9 mouse cellular contexts compared by ENCODE assay signal in the genomic region with DNA sequence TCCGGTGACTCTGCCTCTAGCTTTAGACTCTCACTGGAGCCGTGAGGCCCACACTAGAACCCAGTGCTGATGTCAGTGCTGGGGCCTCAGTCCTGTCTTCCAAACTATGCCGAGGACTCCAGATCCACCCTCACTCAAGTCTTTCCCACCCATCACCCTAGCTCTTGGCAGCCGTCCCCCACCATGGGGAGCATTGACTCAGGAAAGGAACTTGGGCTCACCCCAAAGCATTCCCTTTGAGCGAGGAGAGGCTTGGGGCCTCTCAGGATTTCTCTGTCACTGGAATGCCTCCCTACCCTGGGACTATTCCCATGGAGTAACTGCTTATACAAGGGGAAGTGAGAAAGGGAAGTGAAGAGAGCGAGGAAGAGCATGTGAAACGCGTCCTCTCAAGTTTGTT. TPM values are rescaled to one million over a fixed set of nuclear protein-coding genes. Genes with fewer than 3 reads are reported as not detected.
DNase-seq lines count a peak whose midpoint lies in the region; ATAC-seq lines count a peak whose summit lies in the region.
"Had no signal": no experiment of that assay in that cellular context is flagged by ENCODE, and none has a peak within 500 bp of the region (broad histone marks: within the 10 kb centered on the region; RNA-seq: fewer than 3 reads in every experiment).

No protein-coding gene starts in this region.

- no peak overlapping the region for H3K9ac ChIP-seq in kidney, embryonic 16.5 days (replicated peaks; ENCODE audit: low read length)
- peak overlapping the region; percentile 40; the same call in 1 of the 2 replicates for H3K9ac ChIP-seq in embryonic facial prominence, embryonic 13.5 days
- H3K9ac ChIP-seq in heart, embryonic 15.5 days = no peak overlapping the region
- H3K9ac ChIP-seq in lung, embryonic 16.5 days (ENCODE audit: low read length) = 0 out of 2 replicates have a peak overlapping the region, but pooled peaks have one; percentile 21
- H3K9ac ChIP-seq in hindbrain, embryonic 11.5 days (ENCODE audit: low read depth, low read length) = no peak overlapping the region
- H3K9ac ChIP-seq: midbrain, embryonic 12.5 days had no signal

- H3K4me1 ChIP-seq in kidney, embryonic 16.5 days (ENCODE audit: insufficient read depth, low read length) = peaks cover 28% of the 10 kb centered on the region
- H3K4me1 ChIP-seq in embryonic facial prominence, embryonic 13.5 days = peaks cover 12% of the 10 kb centered on the region
- peaks cover 44% of the 10 kb centered on the region for H3K4me1 ChIP-seq in heart, embryonic 15.5 days (replicated peaks)
- peaks cover 22% of the 10 kb centered on the region for H3K4me1 ChIP-seq in lung, embryonic 16.5 days (replicated peaks; ENCODE audit: control insufficient read depth, insufficient read depth, low read length)
- no peaks in the 10 kb centered on the region for H3K4me1 ChIP-seq in hindbrain, embryonic 11.5 days (replicated peaks; ENCODE audit: control insufficient read depth, insufficient read depth, low read length)
- H3K4me1 ChIP-seq: midbrain, embryonic 12.5 days had no signal

- H3K4me3 ChIP-seq in kidney, embryonic 16.5 days (ENCODE audit: low read length) = no peak overlapping the region
- H3K4me3 ChIP-seq in embryonic facial prominence, embryonic 13.5 days = no peak overlapping the region
- no peak overlapping the region for H3K4me3 ChIP-seq in heart, embryonic 15.5 days
- H3K4me3 ChIP-seq in lung, embryonic 16.5 days (ENCODE audit: low read length) = no peak overlapping the region
- no peak overlapping the region for H3K4me3 ChIP-seq in hindbrain, embryonic 11.5 days (ENCODE audit: low read depth, low read length)
- H3K4me3 ChIP-seq: midbrain, embryonic 12.5 days had no signal

- H3K4me2 ChIP-seq in kidney, embryonic 16.5 days (replicated peaks; ENCODE audit: low read depth, low read length) = no peak overlapping the region
- no peak overlapping the region for H3K4me2 ChIP-seq in embryonic facial prominence, embryonic 13.5 days
- no peak overlapping the region for H3K4me2 ChIP-seq in heart, embryonic 15.5 days
- no peak overlapping the region for H3K4me2 ChIP-seq in lung, embryonic 16.5 days (ENCODE audit: low read depth, low read length)
- H3K4me2 ChIP-seq in hindbrain, embryonic 11.5 days (replicated peaks; ENCODE audit: low read depth, low read length) = no peak overlapping the region
- H3K4me2 ChIP-seq: midbrain, embryonic 12.5 days had no signal

- no peaks in the 10 kb centered on the region for H3K9me3 ChIP-seq in kidney, embryonic 16.5 days (ENCODE audit: low read length)
- H3K9me3 ChIP-seq in embryonic facial prominence, embryonic 13.5 days = no peaks in the 10 kb centered on the region
- H3K9me3 ChIP-seq in heart, embryonic 15.5 days (replicated peaks) = no peaks in the 10 kb centered on the region
- H3K9me3 ChIP-seq in lung, embryonic 16.5 days (ENCODE audit: control insufficient read depth, low read length) = no peaks in the 10 kb centered on the region
- H3K9me3 ChIP-seq in hindbrain, embryonic 11.5 days (ENCODE audit: control insufficient read depth, low read length) = no peaks in the 10 kb centered on the region
- H3K9me3 ChIP-seq: midbrain, embryonic 12.5 days had no signal

- no peak for DNase-seq in kidney, adult 9 months
- DNase-seq in ovary, postnatal 36 days (ENCODE audit: low spot score) = no peak
- DNase-seq in hindbrain, embryonic 11.5 days (ENCODE audit: low spot score) = no peak

- H3K36me3 ChIP-seq in kidney, embryonic 16.5 days (ENCODE audit: insufficient read depth, low read length) = peaks cover 26% of the 10 kb centered on the region
- H3K36me3 ChIP-seq in embryonic facial prominence, embryonic 13.5 days = peaks cover 80% of the 10 kb centered on the region
- H3K36me3 ChIP-seq in heart, embryonic 15.5 days = peaks cover 27% of the 10 kb centered on the region
- H3K36me3 ChIP-seq in lung, embryonic 16.5 days (ENCODE audit: control insufficient read depth, insufficient read depth, low read length) = peaks cover 23% of the 10 kb centered on the region
- H3K36me3 ChIP-seq in hindbrain, embryonic 11.5 days (ENCODE audit: control insufficient read depth, insufficient read depth, low read length) = no peaks in the 10 kb centered on the region

- no peak for ATAC-seq in kidney, embryonic 16.5 days (ENCODE audit: low FRiP score, low TSS enrichment)
- no peak for ATAC-seq in embryonic facial prominence, embryonic 13.5 days (ENCODE audit: insufficient number of reproducible peaks, insufficient read depth, low FRiP score, low TSS enrichment, low read depth)
- no peak for ATAC-seq in heart, embryonic 15.5 days (replicated peaks; ENCODE audit: insufficient number of reproducible peaks, insufficient read depth, low FRiP score, low read depth)
- ATAC-seq in lung, embryonic 16.5 days (ENCODE audit: low read depth) = peak; percentile 36; the same call in 1 of the 2 replicates
- no peak for ATAC-seq in hindbrain, embryonic 11.5 days (ENCODE audit: low FRiP score)
- ATAC-seq in frontal cortex, adult (ENCODE audit: low TSS enrichment) = no peak

- peak overlapping the region; percentile 84 for H3K27ac ChIP-seq in kidney, embryonic 16.5 days (ENCODE audit: low read length)
- H3K27ac ChIP-seq in embryonic facial prominence, embryonic 13.5 days = no peak overlapping the region
- peak overlapping the region; percentile 72 for H3K27ac ChIP-seq in heart, embryonic 15.5 days
- H3K27ac ChIP-seq in lung, embryonic 16.5 days (ENCODE audit: low read length) = peak overlapping the region; percentile 67
- H3K27ac ChIP-seq in hindbrain, embryonic 11.5 days (ENCODE audit: low read depth, low read length) = no peak overlapping the region
- H3K27ac ChIP-seq: midbrain, embryonic 12.5 days had no signal

- H3K27me3 ChIP-seq in kidney, embryonic 16.5 days (ENCODE audit: insufficient read depth, low read length) = no peaks in the 10 kb centered on the region
- no peaks in the 10 kb centered on the region for H3K27me3 ChIP-seq in embryonic facial prominence, embryonic 13.5 days
- no peaks in the 10 kb centered on the region for H3K27me3 ChIP-seq in heart, embryonic 15.5 days
- no peaks in the 10 kb centered on the region for H3K27me3 ChIP-seq in lung, embryonic 16.5 days (ENCODE audit: control insufficient read depth, insufficient read depth, low read depth, low read length)
- H3K27me3 ChIP-seq in hindbrain, embryonic 11.5 days (ENCODE audit: control insufficient read depth, insufficient read depth, low read length) = no peaks in the 10 kb centered on the region
- H3K27me3 ChIP-seq: midbrain, embryonic 12.5 days had no signal

- 58% methylated on average over 8 of the region's 8 CpGs for WGBS in kidney, embryonic 16.5 days
- WGBS in embryonic facial prominence, embryonic 13.5 days = 81% methylated on average over 8 of the region's 8 CpGs
- 45% methylated on average over 8 of the region's 8 CpGs for WGBS in heart, embryonic 15.5 days
- WGBS in lung, embryonic 16.5 days = 35% methylated on average over 8 of the region's 8 CpGs
- 88% methylated on average over 8 of the region's 8 CpGs for WGBS in hindbrain, embryonic 11.5 days

RNA-seq across cellular contexts. Expression of gene Pola2, which starts 18.1 kb away (rescaled TPM):
- 77.7 and 82.1 TPM in 2 replicates for polyA plus RNA-seq in kidney, embryonic 16.5 days (2015; fragmentation: Nextera tagmentation; extraction: Ambion mirVana)
- polyA plus RNA-seq in embryonic facial prominence, embryonic 13.5 days (2015; fragmentation: Nextera tagmentation; extraction: Ambion mirVana) = 74.5 and 79.5 TPM in 2 replicates
- 35.8 and 48.9 TPM in 2 replicates for polyA plus RNA-seq in heart, embryonic 15.5 days (2015; fragmentation: Nextera tagmentation; extraction: Ambion mirVana)
- polyA plus RNA-seq in lung, embryonic 16.5 days (2015; fragmentation: Nextera tagmentation; extraction: Ambion mirVana) = 64.2 and 70.0 TPM in 2 replicates
- 67.7 and 68.3 TPM in 2 replicates for polyA plus RNA-seq in hindbrain, embryonic 11.5 days (2014; fragmentation: Nextera tagmentation; extraction: Ambion mirVana)

RNA-seq across cellular contexts. Expression of gene Cdc42ep2, which starts 21.3 kb away (rescaled TPM):
- polyA plus RNA-seq in kidney, embryonic 16.5 days (2015; fragmentation: Nextera tagmentation; extraction: Ambion mirVana) = 16.5 and 17.3 TPM in 2 replicates
- polyA plus RNA-seq in embryonic facial prominence, embryonic 13.5 days (2015; fragmentation: Nextera tagmentation; extraction: Ambion mirVana) = 4.7 TPM in 2 replicates
- polyA plus RNA-seq in heart, embryonic 15.5 days (2015; fragmentation: Nextera tagmentation; extraction: Ambion mirVana) = 10.4 and 13.0 TPM in 2 replicates
- 15.6 and 17.1 TPM in 2 replicates for polyA plus RNA-seq in lung, embryonic 16.5 days (2015; fragmentation: Nextera tagmentation; extraction: Ambion mirVana)
- polyA plus RNA-seq in hindbrain, embryonic 11.5 days (2014; fragmentation: Nextera tagmentation; extraction: Ambion mirVana) = 3.4 TPM in 2 replicates

RNA-seq across cellular contexts. Expression of gene Dpf2, which starts 33.1 kb away (rescaled TPM):
- polyA plus RNA-seq in kidney, embryonic 16.5 days (2015; fragmentation: Nextera tagmentation; extraction: Ambion mirVana) = 185 and 188 TPM in 2 replicates
- 164 and 179 TPM in 2 replicates for polyA plus RNA-seq in embryonic facial prominence, embryonic 13.5 days (2015; fragmentation: Nextera tagmentation; extraction: Ambion mirVana)
- 81.9 and 106 TPM in 2 replicates for polyA plus RNA-seq in heart, embryonic 15.5 days (2015; fragmentation: Nextera tagmentation; extraction: Ambion mirVana)
- 155 TPM in 2 replicates for polyA plus RNA-seq in lung, embryonic 16.5 days (2015; fragmentation: Nextera tagmentation; extraction: Ambion mirVana)
- polyA plus RNA-seq in hindbrain, embryonic 11.5 days (2014; fragmentation: Nextera tagmentation; extraction: Ambion mirVana) = 154 and 171 TPM in 2 replicates

RNA-seq across cellular contexts. Expression of gene Slc22a20, which starts 40.1 kb away (rescaled TPM):
- not detected in 2 replicates for polyA plus RNA-seq in kidney, embryonic 16.5 days (2015; fragmentation: Nextera tagmentation; extraction: Ambion mirVana)
- polyA plus RNA-seq in embryonic facial prominence, embryonic 13.5 days (2015; fragmentation: Nextera tagmentation; extraction: Ambion mirVana) = not detected in 2 replicates
- polyA plus RNA-seq in heart, embryonic 15.5 days (2015; fragmentation: Nextera tagmentation; extraction: Ambion mirVana) = not detected in 2 replicates
- not detected in 2 replicates for polyA plus RNA-seq in lung, embryonic 16.5 days (2015; fragmentation: Nextera tagmentation; extraction: Ambion mirVana)
- polyA plus RNA-seq in hindbrain, embryonic 11.5 days (2014; fragmentation: Nextera tagmentation; extraction: Ambion mirVana) = not detected in 2 replicates
- polyA plus RNA-seq: midbrain, embryonic 12.5 days had no signal

RNA-seq across cellular contexts. Expression of gene Tigd3, which starts 51.9 kb away (rescaled TPM):
- 3.7 and 4.4 TPM in 2 replicates for polyA plus RNA-seq in kidney, embryonic 16.5 days (2015; fragmentation: Nextera tagmentation; extraction: Ambion mirVana)
- 3.8 and 4.7 TPM in 2 replicates for polyA plus RNA-seq in embryonic facial prominence, embryonic 13.5 days (2015; fragmentation: Nextera tagmentation; extraction: Ambion mirVana)
- polyA plus RNA-seq in heart, embryonic 15.5 days (2015; fragmentation: Nextera tagmentation; extraction: Ambion mirVana) = 1.2 and 2.0 TPM in 2 replicates
- 2.5 and 3.2 TPM in 2 replicates for polyA plus RNA-seq in lung, embryonic 16.5 days (2015; fragmentation: Nextera tagmentation; extraction: Ambion mirVana)
- 7.0 and 7.5 TPM in 2 replicates for polyA plus RNA-seq in hindbrain, embryonic 11.5 days (2014; fragmentation: Nextera tagmentation; extraction: Ambion mirVana)

Comparison
In these comparisons a context has a peak if more than half of its experiments do, and no peak if none do; other contexts are left out.
1. H3K27ac ChIP-seq: peak in kidney, embryonic 16.5 days (single experiment), heart, embryonic 15.5 days (single experiment) and lung, embryonic 16.5 days (single experiment); none in embryonic facial prominence, embryonic 13.5 days (single experiment) and hindbrain, embryonic 11.5 days (single experiment).
2. H3K9ac ChIP-seq: peak in embryonic facial prominence, embryonic 13.5 days (single experiment) and lung, embryonic 16.5 days (single experiment); none in kidney, embryonic 16.5 days (single experiment), heart, embryonic 15.5 days (single experiment) and hindbrain, embryonic 11.5 days (single experiment).